Mouse (Mus musculus) urinary bladder, adult 2 months (tissue): ENCODE measurements around the gene Ddx27. TPM values are rescaled to one million over a fixed set of nuclear protein-coding genes. Genes with fewer than 3 reads are reported as not detected.

Experiments
- DNase-seq: peaks from one replicate; pipeline ENCODE4 v3.0.0; 2022; ENCODE audit warnings: low spot score
- polyA plus RNA-seq: library from polyadenylated mRNA; depleted of rRNA; stranded (reverse); fragments of >200 nt; gene quantifications from 2 replicates; pipeline ENCODE4 v1.2.3, GENCODE M21; 2012; rRNA removed

The Ddx27 gene
- polyA plus RNA-seq, 1 experiment, result 26.1 TPM

DNA sequence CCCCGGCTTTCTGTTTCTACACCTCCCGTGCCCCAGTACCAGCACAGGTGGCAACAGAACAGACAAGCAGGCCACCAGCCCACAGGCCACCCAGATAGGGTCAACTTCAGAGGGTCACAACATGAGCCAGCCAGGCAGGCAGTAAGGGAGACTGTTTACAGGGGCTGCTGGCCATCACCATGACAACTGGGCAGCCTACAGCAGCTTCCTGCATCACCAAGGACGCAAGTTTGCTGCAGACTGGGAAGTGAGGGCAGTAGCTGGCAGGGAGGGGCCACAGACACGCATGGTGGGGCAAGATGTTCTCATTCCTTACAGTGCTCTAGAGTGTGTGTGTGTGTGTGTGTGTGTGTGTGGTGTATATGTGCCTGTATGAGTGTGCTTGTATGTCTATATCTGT, 66.6 kb downstream of the Ddx27 start:
- no peak for DNase-seq

Other genes with a start within 250 kb of the Ddx27 start
- 4.6 and 5.1 TPM in 2 replicates for gene Trp53rkb, start 222.7 kb upstream of the Ddx27 start, polyA plus RNA-seq
- gene Arfgef2, start 209.6 kb upstream of the Ddx27 start, polyA plus RNA-seq, result 10.4 and 11.6 TPM in 2 replicates
- gene Cse1l, start 109.2 kb upstream of the Ddx27 start, polyA plus RNA-seq, result 30.9 and 37.9 TPM in 2 replicates
- gene Stau1, start 18.9 kb upstream of the Ddx27 start, polyA plus RNA-seq, result 45.0 and 58.4 TPM in 2 replicates
- gene Znfx1, start 47.8 kb downstream of the Ddx27 start, polyA plus RNA-seq, result 18.0 and 31.0 TPM in 2 replicates
- gene Kcnb1, start 175.0 kb downstream of the Ddx27 start, polyA plus RNA-seq, result 6.7 and 11.9 TPM in 2 replicates
- 98.4 and 106 TPM in 2 replicates for gene Ptgis, start 225.4 kb downstream of the Ddx27 start, polyA plus RNA-seq